Mouse (Mus musculus) erythroblast, embryonic 14.5 days (primary cell): ENCODE results near the gene Fam25c.

ENCODE experiments used
- GATA1 ChIP-seq: IDR thresholded peaks from 2 replicates; pipeline ENCODE4 v1.6.1; 2012; ENCODE audit warnings: low read length, inconsistent platforms, mixed read lengths
- TAL1 ChIP-seq: IDR thresholded peaks from 3 replicates; pipeline ENCODE4 v1.6.1; 2012; ENCODE audit warnings: low read length, inconsistent platforms, mixed read lengths

DNA sequence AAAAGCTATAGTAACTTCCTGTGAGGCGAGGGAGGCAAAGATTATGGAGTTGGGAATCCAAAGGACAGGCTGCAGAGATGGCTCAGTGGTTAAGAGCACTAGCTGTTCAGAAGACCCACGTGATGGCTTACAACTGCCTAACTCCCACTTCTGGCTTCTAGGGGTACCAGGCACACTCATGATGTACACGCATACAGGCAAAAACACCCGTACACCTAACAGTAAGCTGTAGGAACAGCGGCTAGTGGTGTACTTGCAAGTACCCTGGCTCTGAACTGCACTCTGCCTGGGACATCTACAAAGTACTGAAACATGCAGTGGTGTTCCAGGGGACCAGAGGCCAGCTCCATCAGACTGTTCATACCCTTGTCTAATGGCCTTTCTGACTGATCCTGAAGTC lies 8.1 kb downstream of the Fam25c start:
- TF ChIP-seq GATA1: no peak
- TF ChIP-seq TAL1: no peak
